Mouse (Mus musculus) layer of hippocampus, adult 8-10 months (tissue): Measurements from ENCODE around the gene Tbc1d32. TPM values are rescaled to one million over a fixed set of nuclear protein-coding genes. Genes with fewer than 3 reads are reported as not detected.
A peak's percentile ranks its signal among the peaks of the same experiment; 100 is the strongest.
"Not testable (repeated sequence)": the region's sequence is repeated elsewhere in the genome, so short reads cannot be mapped to it uniquely, and the experiment has no call there.

ENCODE experiments used
- DNase-seq, 2 experiments: peaks; one replicate each; pipeline ENCODE4 v3.0.0; 2022; ENCODE audit warnings: low spot score in 2 of 2
- total RNA-seq, 4 experiments: library from RNA; stranded (reverse); gene quantifications; 2 replicates each; pipeline ENCODE4 v1.2.4; 2022

Gene Tbc1d32
- 10 to 100 TPM in 1 of 4 experiments, 1 to 10 TPM in 3; 6.1 to 11.8 (median 8.4) TPM for total RNA-seq

DNA sequence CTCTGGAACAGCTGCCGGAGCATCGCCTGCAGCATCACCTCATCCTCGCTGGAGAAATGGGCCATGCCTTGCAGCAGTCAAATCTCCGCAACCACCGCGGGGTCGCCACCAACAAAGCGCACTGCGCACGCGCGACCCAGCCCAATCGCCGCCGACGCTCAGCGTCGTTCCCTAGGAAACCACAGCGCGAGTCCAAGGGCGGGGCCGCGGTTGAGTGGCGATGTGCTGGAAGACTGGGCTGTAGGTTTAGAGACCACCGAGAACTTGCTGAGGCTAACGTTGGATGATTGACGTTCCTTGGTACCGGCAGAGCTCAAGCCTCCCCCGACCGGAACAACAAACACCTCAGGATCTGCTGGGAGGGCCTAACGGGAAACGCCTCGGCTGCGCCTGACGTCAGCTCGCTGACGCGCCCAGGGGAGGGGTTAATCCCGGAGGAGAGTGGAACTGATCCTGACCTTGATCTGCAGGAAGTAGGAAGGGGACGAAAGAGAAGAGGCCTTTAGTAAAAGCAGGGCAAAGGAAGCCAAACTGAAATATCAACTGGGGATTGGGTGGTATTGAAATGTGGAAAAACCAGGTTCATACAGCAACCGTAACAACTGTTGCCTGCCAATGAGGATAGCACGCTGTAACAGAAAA lies at the start of gene Tbc1d32:
Tbc1d32 (minus strand) TSS at position 122 of the 642 bp plus-strand sequence.
- DNase-seq, result peak; percentile 84 to 91

GRCm38 (mm10) chr10:56227771-56228275 lies 666 bp downstream of the Tbc1d32 start:
- no peak for DNase-seq

DNA sequence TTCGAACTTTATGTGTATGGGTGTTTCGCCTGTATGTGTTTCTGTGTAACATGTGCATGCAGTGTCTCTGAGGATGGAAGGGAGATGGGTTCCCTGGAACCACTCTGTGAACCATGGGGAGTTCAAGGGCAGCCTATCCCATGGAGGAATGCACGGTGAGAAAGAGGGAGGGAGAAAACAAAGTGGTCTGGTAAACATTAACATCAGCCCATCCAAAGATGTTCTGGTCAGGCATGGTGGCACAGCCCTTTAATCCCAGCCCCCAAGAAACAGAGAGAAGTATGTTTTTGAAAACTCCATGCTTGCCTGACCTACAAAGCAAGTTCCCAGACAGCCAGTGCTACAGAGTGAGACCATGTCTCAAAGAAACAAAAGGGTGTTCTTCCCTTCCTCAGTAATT lies 12.7 kb downstream of the Tbc1d32 start:
- DNase-seq, result no peak

- no peak for DNase-seq
Observed at GRCm38 (mm10) chr10:56210343-56210742, 18.1 kb downstream of the Tbc1d32 start.

- no peak for DNase-seq
Observed at GRCm38 (mm10) chr10:56206802-56207404, 21.6 kb downstream of the Tbc1d32 start.

- DNase-seq, result peak; percentile 15 to 16
Observed at GRCm38 (mm10) chr10:56204348-56204747, 24.1 kb downstream of the Tbc1d32 start.

GRCm38 (mm10) chr10:56199902-56200301 lies 28.6 kb downstream of the Tbc1d32 start:
- no peak for DNase-seq

- no peak for DNase-seq
Observed at GRCm38 (mm10) chr10:56198691-56199090, 29.8 kb downstream of the Tbc1d32 start.

GRCm38 (mm10) chr10:56194310-56194709 lies 34.2 kb downstream of the Tbc1d32 start:
- DNase-seq, result no peak

- DNase-seq, result no peak
Observed at GRCm38 (mm10) chr10:56181727-56182126, 46.8 kb downstream of the Tbc1d32 start.

DNA sequence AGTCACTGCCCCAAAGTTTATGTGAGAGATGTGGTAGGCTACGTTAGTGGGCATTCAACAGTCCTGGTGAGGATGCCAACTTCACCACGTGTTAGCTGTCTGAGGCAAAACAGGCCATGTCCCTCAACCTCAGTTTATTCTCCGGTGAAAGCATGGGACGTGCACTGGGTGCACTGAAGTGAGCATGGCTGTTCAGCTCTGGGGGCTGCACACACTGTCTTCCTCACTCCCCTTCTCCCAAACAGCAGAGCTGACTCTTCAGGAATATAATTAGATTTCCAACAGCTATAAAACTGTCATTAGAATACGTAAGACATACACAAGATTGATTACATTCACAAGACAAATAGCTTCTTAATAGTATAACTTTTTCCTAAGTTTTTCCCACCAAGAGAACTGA lies 55.3 kb downstream of the Tbc1d32 start:
- no peak for DNase-seq

- not testable (repeated sequence) for DNase-seq
Observed at GRCm38 (mm10) chr10:56167721-56168120, 60.8 kb downstream of the Tbc1d32 start.

GRCm38 (mm10) chr10:56165758-56166157 lies 62.7 kb downstream of the Tbc1d32 start:
- DNase-seq, result peak; percentile 13 to 21

- no peak for DNase-seq
Observed at GRCm38 (mm10) chr10:56164411-56164810, 64.1 kb downstream of the Tbc1d32 start.

GRCm38 (mm10) chr10:56158748-56159147 lies 69.7 kb downstream of the Tbc1d32 start:
- no peak for DNase-seq

DNA sequence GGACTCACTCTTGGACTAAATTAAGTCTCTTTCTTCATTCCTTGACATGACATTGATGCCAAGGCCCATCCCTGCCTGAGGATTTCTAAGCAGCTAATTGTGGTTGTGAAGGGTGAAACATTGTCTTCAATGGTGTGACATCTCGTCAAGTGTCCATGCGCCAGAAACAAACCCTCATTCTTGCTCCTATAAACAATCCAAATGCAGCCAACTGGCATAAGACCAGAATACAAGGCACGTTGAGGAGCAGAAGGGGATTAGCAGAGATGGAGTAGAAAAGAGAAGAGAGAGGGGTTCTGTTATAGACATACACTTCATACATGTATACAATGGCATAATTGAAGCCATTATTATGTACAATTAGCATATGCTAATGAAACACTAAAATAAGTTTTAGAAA lies 70.3 kb downstream of the Tbc1d32 start:
- no peak for DNase-seq

DNA sequence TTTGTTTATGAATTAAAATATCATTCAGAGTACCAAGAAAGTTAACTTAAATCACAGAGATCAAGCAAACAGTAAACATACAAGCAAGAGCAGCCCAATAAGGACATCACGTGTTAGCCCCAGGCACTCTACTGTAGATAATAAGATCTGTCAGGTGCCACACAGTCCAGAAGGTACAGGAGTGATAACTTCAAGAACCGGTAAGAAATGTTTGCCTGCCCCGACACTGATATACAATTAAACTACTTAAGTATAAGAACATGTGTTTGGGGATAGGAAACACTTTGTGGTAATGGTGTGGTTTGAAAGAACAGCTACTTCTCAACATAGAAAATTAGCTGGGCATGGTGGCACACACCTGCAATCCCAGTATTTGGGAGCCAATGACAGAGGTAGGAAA lies 71.5 kb downstream of the Tbc1d32 start:
- DNase-seq, result no peak

- DNase-seq, result no peak
Observed at GRCm38 (mm10) chr10:56148920-56149319, 79.6 kb downstream of the Tbc1d32 start.

DNA sequence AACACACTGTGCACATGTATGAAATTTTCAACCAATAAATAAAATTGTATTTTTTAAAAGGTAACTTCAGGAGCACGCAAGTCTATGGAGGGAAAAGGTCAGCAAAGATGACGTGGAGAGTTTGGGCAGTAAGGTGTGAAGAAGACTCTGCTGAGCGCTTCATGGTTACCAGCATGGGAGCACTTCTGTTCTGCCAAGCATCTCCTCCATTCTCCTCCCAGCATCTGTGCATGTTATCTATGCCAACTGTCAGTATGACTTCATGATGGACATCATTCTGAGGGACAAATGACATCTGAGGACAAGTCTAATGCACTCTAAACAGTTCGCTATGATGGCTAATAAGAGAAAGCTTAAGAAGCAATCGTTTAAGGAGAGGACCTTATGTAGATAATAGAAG lies 91.3 kb downstream of the Tbc1d32 start:
- no peak for DNase-seq

DNA sequence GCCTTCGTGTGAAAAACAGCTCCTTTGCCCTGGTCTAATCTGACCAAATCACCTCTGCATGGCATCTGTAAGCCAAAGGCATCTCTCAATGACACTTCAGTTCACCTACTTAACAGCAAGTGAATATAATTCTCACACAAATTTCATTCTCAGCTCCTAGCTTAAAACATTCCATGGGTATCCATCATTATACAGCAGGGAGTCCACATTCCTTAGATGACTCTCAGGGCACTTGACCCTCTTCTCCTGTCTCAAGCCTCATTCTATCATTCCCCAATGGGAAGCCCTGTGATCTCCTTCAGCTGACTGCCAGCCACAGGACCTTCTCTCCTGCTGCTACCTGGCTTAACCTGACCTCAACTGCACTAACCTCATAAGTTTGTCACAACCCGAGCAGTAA lies 98.8 kb downstream of the Tbc1d32 start:
- DNase-seq, result no peak

DNA sequence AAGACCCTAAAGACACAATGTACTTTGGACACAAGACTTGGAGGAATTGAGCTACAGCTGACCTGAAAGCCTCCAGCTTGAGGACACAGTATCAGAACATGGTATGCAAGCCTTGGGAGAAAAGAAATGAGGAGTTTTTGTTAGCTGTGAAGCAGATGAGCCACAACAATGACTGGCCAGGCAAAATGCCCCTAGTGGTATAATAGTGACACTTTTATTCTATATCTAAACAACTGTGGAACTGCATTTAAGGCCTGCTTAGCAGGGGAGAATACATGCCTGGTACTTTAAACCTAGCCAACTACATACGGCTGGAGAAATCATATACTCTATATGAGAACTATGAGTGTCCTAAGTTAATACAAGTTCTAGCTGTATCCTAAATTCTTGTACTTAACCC lies 101.5 kb downstream of the Tbc1d32 start:
- DNase-seq, result no peak

DNA sequence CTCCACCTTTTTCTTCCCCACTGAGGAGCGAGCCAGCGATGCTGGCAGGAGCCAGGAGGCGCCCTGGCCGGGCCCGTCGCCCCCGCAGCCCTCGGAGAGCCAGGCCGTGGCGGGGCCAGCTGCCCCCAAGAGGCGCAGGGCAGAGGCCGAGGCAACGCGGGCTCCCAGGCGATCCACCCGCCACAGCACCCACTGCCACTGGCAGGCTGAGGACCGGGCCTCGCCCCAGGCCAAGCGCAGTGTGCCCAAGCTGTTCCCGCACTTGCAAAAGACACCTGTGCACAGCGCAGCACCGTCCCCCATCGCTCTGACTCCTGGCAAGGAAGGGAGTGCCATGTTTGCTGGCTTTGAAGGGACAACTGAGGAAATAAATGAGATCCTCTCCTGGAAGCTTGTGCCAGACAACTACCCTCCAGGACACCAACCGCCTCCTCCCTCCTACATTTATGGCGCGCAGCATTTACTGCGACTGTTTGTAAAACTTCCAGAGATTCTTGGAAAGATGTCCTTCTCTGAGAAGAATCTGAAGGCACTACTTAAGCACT lies 112.8 kb downstream of the Tbc1d32 start:
- DNase-seq, result peak; percentile 16 to 39
